Mouse (Mus musculus) heart, postnatal 0 days (tissue): Measurements from ENCODE around the gene Capn12.

Source experiments
- CTCF ChIP-seq: IDR thresholded peaks from 2 replicates; pipeline ENCODE4 v1.5.1; 2016; ENCODE audit warnings: antibody characterized with exemption, control low read depth, low read depth
- EP300 ChIP-seq: IDR thresholded peaks from 2 replicates; pipeline ENCODE4 v1.6.1; 2016; ENCODE audit warnings: antibody characterized with exemption, low read depth

DNA sequence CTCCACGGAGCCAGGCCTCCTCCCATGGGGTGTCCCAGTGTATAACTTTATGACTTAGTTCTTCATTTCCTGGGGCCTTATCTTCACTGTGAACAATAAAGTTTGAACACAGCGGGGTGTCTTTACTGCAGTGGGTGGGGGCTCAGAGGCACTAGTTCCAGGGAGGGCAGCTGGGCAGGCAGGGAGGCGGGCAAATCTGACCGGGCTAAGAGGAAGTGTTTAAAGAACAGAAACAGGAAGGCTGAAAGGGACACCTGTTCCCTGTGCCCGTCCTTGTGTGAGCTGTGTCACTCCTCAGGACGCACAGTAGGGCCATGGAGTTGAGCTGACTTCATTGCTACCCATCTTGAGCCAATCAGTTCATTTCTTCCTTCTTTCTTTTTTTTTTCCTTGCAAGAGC is 49.1 kb upstream of the Capn12 start:
- TF ChIP-seq CTCF (no peak), EP300 (no peak)
